Mouse (Mus musculus) hindbrain, embryonic 15.5 days (tissue): ENCODE data around the gene Pnma1. TPM values are rescaled to one million over a fixed set of nuclear protein-coding genes. Genes with fewer than 3 reads are reported as not detected.
A peak's percentile ranks its signal among the peaks of the same experiment; 100 is the strongest.

Experiments used
- ATAC-seq: fragments of 200-750 bp; cut with Nextera tagmentation; 2 replicates; pipeline ENCODE4 v1.8.0; 2017; ENCODE audit warnings: low read depth, moderate number of reproducible peaks, moderate TSS enrichment; ENCODE audit not compliant: low FRiP score
- H3K27ac ChIP-seq: fragments of 300-500 bp; sonication (generic); replicated peaks from 2 replicates; pipeline ENCODE4 v1.5.1; 2015; ENCODE audit warnings: mild to moderate bottlenecking, inconsistent platforms
- H3K27me3 ChIP-seq: fragments of 300-500 bp; sonication (generic); 2 replicates; pipeline ENCODE4 v1.6.1; 2015; ENCODE audit warnings: control low read depth, inconsistent platforms
- H3K36me3 ChIP-seq: fragments of 300-500 bp; sonication (generic); 2 replicates; pipeline ENCODE4 v1.6.1; 2015; ENCODE audit warnings: control low read depth, inconsistent platforms
- H3K4me1 ChIP-seq: fragments of 300-500 bp; sonication (generic); replicated peaks from 2 replicates; pipeline ENCODE4 v1.6.1; 2015; ENCODE audit warnings: control low read depth, inconsistent platforms
- H3K4me2 ChIP-seq: fragments of 300-500 bp; sonication (generic); 2 replicates; pipeline ENCODE4 v1.6.1; 2015; ENCODE audit warnings: moderate library complexity, mild to moderate bottlenecking, inconsistent platforms
- H3K4me3 ChIP-seq: fragments of 300-500 bp; sonication (generic); 2 replicates; pipeline ENCODE4 v1.5.1; 2015; ENCODE audit warnings: mild to moderate bottlenecking, inconsistent platforms
- H3K9ac ChIP-seq: fragments of 300-500 bp; sonication (generic); 2 replicates; pipeline ENCODE4 v1.6.1; 2015; ENCODE audit warnings: inconsistent platforms
- H3K9me3 ChIP-seq: fragments of 300-500 bp; sonication (generic); 2 replicates; pipeline ENCODE4 v1.6.1; 2016; ENCODE audit warnings: control low read depth, inconsistent platforms
- WGBS: fragments of 180-500 bp; shearing (Covaris S2); methylation state at CpG from one replicate; pipeline ENCODE4 v1.1.7; 2015; 5-methylcytosine and 5-hydroxymethylcytosine counted together
- polyA plus RNA-seq: library from polyadenylated mRNA; unstranded; fragments of >200 nt; fragmentation: Nextera tagmentation; extraction: Ambion mirVana; gene quantifications from 2 replicates; pipeline ENCODE4 v1.2.1, GENCODE M21; 2015

The Pnma1 gene
- polyA plus RNA-seq, 1 experiment from 2014 or later = 4.0 TPM

DNA sequence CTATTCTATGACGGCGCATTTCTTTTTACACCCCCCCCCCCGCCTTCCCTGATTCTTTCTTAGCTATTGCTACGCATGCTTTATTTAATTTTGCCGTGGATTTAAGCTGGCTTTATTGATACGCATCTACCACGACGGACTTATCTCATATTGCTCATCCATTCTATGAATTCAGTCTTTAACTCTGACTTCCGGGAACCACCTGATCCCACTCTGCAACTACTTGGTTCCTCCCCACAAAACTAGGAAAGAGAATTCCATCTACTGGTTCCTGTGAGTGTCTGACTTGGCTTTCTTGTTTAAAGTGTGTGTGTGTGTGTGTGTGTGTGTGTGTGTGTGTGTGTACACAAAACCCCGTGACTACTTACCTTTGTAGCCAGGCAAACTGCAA is 328 bp upstream of the Pnma1 start:
- peak overlapping the region; percentile 81 for H3K4me2 ChIP-seq
- WGBS = 4% methylated on average over 10 of the region's 10 CpGs
- ATAC-seq = peak; percentile 31; the same call in 1 of the 2 replicates
- H3K9me3 ChIP-seq = no peaks in the 10 kb centered on the region
- H3K27ac ChIP-seq = peak overlapping the region; percentile 80
- H3K4me1 ChIP-seq = peaks cover 21% of the 10 kb centered on the region
- H3K36me3 ChIP-seq = 0 out of 2 replicates have a peak, but pooled peaks cover 3% of the 10 kb centered on the region
- H3K4me3 ChIP-seq = peak overlapping the region; percentile 61
- H3K9ac ChIP-seq = peak overlapping the region; percentile 62
- H3K27me3 ChIP-seq = no peaks in the 10 kb centered on the region

DNA sequence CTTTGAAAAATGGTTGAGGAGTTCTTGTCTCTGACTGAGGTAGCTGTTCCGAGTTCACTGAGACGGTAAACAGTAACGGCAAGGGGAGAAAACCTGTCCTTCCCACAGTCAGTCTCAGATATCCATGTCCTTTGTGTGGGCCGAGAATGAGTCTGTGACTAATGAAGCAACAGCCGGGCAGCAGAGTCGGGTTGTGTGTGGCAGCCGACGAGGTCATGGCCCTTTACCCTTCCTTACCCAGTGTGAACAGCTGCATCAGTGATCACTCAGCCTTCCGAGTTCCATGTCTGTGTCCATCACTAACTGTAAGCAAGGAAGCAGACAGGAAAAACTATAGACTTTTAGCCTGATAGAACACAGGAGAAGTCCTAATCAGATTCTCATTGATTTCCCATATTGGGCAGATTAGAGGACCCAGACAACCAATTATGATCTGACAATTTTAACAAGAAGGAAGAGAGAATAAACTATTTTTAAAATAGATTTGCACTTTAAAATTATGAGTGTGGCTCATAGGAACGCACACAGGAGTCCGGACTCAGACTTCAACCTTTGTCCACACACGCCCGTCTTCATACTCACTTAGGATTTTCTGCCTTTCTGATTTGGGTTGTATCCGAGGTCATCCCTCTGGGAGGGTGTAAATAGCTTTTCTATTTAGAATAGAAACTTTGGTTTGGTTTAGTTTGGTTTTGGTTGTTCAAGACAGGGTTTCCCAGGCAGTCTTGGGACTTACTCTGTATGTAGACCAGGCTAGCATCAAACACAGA is 5.8 kb downstream of the Pnma1 start:
- no peak overlapping the region for H3K9ac ChIP-seq
- H3K9me3 ChIP-seq = no peaks in the 10 kb centered on the region
- peaks cover 5% of the 10 kb centered on the region for H3K4me1 ChIP-seq
- WGBS = 38% methylated on average over 14 of the region's 14 CpGs
- no peak overlapping the region for H3K4me3 ChIP-seq
- no peak for ATAC-seq
- no peak overlapping the region for H3K27ac ChIP-seq
- H3K27me3 ChIP-seq = no peaks in the 10 kb centered on the region
- no peak overlapping the region for H3K4me2 ChIP-seq
- peaks cover 16% of the 10 kb centered on the region for H3K36me3 ChIP-seq

DNA sequence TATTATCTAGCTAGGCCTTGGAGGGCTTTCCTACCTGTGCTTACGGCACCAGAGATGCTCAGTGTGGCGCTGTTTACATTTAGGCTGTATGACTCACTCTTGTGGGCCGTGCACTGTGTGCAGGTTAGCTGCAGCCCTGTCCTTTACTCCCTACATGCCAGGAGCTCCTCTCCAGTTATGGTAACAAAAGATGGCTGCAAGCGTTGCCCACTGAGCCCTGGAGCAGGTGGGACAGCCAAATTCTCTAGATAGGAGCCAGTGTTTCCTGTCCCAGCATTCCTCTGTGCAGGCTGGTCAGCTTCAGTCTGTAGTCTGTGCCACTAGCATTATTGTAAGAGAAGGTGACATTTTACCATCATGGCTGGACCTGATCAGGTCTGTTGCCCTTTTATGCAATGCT is 7.0 kb downstream of the Pnma1 start:
- Histone ChIP-seq H3K36me3 (peaks cover 26% of the 10 kb centered on the region), H3K9ac (no peak overlapping the region), H3K4me3 (no peak overlapping the region), H3K4me1 (no peaks in the 10 kb centered on the region), H3K9me3 (no peaks in the 10 kb centered on the region), H3K4me2 (no peak overlapping the region), H3K27me3 (no peaks in the 10 kb centered on the region), H3K27ac (no peak overlapping the region)
- no peak for ATAC-seq
- WGBS = 94% methylated on average over 4 of the region's 4 CpGs

DNA sequence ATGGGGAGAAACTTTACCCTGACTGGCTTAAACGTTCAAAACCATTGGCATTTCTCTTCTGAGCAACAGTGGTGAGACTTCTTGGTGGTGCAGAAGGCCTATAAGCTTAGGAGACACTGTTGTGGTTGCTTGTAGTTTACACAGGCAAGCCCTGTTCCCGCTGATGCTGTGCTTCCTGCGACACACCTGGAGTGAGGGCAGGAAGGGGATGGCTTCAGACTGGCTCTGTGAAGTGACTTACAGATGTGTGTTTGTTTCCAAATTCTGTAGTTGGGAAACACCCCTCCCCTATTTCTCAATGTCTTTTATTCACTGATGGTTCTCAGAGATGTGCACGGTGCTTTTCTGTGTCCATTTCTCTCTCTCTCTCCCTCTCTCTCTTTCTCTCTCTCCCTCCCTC is 8.2 kb downstream of the Pnma1 start:
- Histone ChIP-seq H3K4me1 (no peaks in the 10 kb centered on the region), H3K9me3 (no peaks in the 10 kb centered on the region), H3K4me2 (no peak overlapping the region), H3K27ac (no peak overlapping the region), H3K36me3 (peaks cover 33% of the 10 kb centered on the region), H3K9ac (no peak overlapping the region), H3K4me3 (no peak overlapping the region), H3K27me3 (no peaks in the 10 kb centered on the region)
- ATAC-seq = no peak
- 82% methylated on average over 4 of the region's 4 CpGs for WGBS

DNA sequence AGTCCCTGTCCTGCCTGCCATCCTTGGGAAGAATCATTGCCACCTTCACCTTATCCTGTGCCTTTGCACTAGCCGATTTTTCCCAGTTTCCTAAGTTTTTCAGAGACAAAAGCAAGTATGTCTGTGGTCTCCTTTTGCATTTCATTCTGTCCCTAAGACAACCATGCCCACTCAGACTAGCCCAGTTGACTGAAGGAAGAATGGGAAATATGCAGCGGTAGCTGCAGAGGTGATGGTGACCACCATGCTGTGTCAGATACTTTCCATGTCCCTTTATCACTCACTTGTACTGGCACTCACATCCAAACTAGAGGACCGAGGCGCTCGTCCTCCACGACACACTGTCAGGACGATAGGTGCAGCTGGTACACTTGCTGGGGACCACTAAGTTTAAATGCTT is 11.2 kb downstream of the Pnma1 start:
- peaks cover 31% of the 10 kb centered on the region for H3K36me3 ChIP-seq
- 92% methylated on average over 7 of the region's 7 CpGs for WGBS
- ATAC-seq = no peak

DNA sequence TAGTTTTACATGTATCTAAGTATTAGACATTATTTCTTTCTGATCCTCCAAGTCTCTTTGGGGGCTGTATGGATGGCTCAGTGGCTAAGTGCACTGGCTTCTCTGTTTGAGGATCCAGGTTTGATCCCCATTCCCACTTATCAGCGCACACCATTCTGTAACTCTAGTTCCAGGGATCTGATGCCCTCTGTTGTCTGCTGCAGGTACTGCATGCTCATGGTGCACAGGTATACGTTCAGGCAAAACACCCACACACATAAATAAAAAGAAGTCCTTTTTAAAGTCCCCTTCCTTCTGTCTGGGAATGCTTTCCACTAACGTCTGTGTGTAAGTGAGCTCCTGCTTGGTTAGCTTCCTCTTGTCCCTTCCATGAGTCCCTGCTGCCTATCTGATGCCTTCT is 16.0 kb downstream of the Pnma1 start:
- Histone ChIP-seq H3K4me1 (no peaks in the 10 kb centered on the region), H3K4me3 (no peak overlapping the region), H3K27ac (no peak overlapping the region), H3K9me3 (no peaks in the 10 kb centered on the region), H3K27me3 (no peaks in the 10 kb centered on the region), H3K9ac (no peak overlapping the region), H3K36me3 (peaks cover 38% of the 10 kb centered on the region), H3K4me2 (no peak overlapping the region)
- no peak for ATAC-seq
- 64% methylated on average over 3 of the region's 3 CpGs for WGBS

More for the DNA sequence above, 11.2 kb downstream of the Pnma1 start:
- no peaks in the 10 kb centered on the region for H3K4me1 ChIP-seq
- no peak overlapping the region for H3K4me2 ChIP-seq
- no peaks in the 10 kb centered on the region for H3K27me3 ChIP-seq
- H3K4me3 ChIP-seq = no peak overlapping the region
- no peaks in the 10 kb centered on the region for H3K9me3 ChIP-seq
- no peak overlapping the region for H3K27ac ChIP-seq
- no peak overlapping the region for H3K9ac ChIP-seq

DNA sequence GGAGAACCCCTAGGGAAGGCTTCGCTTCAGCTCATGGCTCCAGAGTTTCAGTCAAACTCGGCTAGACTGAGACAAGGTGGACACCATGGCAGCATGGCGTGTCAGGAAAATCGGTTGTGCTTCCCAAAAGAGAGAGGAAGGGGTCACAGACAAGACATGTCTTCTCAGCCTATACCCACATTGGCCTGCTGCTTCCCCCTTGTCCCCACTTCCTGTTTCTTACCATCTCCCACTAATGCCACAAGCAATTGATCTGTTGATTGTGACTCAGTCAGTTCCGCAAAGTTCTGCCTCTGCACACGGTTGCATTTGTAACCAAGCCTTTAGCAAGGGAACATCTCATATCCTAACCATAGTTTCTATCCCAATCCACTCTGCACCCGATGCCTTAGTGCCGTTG is 18.4 kb downstream of the Pnma1 start:
- Histone ChIP-seq H3K9ac (no peak overlapping the region), H3K27me3 (no peaks in the 10 kb centered on the region), H3K4me2 (no peak overlapping the region), H3K27ac (no peak overlapping the region), H3K4me3 (no peak overlapping the region), H3K36me3 (peaks cover 34% of the 10 kb centered on the region), H3K4me1 (no peaks in the 10 kb centered on the region), H3K9me3 (no peaks in the 10 kb centered on the region)
- WGBS = 97% methylated on average over 8 of the region's 8 CpGs
- no peak for ATAC-seq

DNA sequence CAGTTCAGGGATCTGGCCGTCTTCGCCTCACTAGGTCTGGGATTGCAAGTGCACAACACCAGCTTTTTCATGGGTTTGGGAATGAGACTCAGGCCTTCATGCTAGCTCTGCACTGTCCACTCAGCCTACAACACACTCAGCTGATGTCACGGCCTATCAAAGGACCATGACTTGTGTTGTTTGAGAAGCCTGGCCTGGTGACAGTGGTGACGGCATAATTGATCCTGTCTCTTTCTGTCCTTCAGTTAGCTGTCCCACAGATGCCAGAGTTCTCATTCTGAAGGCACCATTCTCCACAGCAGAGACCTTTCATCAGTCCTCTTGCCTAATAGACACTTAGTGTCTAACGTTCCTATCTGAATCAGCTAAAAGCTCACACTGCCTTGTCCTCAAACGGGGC is 19.7 kb downstream of the Pnma1 start:
- no peaks in the 10 kb centered on the region for H3K9me3 ChIP-seq
- no peak overlapping the region for H3K4me3 ChIP-seq
- no peak overlapping the region for H3K4me2 ChIP-seq
- H3K27me3 ChIP-seq = no peaks in the 10 kb centered on the region
- ATAC-seq = no peak
- H3K36me3 ChIP-seq = peaks cover 34% of the 10 kb centered on the region
- no peaks in the 10 kb centered on the region for H3K4me1 ChIP-seq
- no peak overlapping the region for H3K27ac ChIP-seq
- no peak overlapping the region for H3K9ac ChIP-seq
- WGBS = 83% methylated on average over 6 of the region's 6 CpGs

DNA sequence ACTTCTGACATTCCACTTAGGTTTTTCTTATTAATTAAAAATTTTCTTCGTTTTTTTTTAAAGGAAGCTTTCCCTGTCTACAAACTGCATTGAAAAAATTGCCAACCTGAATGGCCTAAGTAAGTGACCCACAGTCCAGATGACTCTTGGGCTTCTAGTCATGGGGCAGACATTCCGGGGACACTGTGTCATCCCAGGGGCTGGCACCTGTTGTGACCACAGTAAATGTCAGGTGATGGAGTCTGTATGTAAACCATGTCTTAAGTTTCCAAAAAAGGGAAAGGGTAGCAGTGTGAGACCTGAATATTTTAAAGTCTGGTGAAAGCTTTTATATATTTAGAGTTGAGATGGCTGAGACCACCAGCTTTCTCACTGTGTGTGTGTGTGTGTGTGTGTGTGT is 21.4 kb downstream of the Pnma1 start:
- no peaks in the 10 kb centered on the region for H3K4me1 ChIP-seq
- WGBS = 85% methylated on average over 2 of the region's 2 CpGs
- H3K27ac ChIP-seq = no peak overlapping the region
- no peak overlapping the region for H3K9ac ChIP-seq
- peaks cover 31% of the 10 kb centered on the region for H3K36me3 ChIP-seq
- H3K4me2 ChIP-seq = no peak overlapping the region
- ATAC-seq = no peak
- H3K4me3 ChIP-seq = no peak overlapping the region
- H3K27me3 ChIP-seq = no peaks in the 10 kb centered on the region
- no peaks in the 10 kb centered on the region for H3K9me3 ChIP-seq

DNA sequence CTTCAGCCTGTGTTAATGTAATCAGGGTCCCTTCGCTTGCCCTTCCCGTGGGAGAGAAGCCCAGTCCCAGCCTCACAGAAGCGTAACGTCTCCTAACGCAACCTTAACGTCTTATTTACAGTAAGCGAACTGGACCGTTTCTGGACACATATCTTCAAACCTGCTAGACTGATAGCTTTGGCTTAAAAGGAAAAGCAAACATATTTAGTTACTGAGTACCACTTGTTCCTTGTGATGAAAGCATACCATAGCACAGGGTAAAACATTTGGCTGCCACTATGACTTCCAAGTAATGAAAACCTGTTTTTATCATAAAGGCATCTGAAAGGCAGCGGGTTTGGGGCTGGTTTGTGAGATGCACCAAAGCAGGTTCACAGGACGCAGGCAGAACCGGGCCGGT is 22.4 kb downstream of the Pnma1 start:
- ATAC-seq = no peak
- peaks cover 25% of the 10 kb centered on the region for H3K36me3 ChIP-seq
- 82% methylated on average over 12 of the region's 12 CpGs for whole genome bisulfite sequencing

DNA sequence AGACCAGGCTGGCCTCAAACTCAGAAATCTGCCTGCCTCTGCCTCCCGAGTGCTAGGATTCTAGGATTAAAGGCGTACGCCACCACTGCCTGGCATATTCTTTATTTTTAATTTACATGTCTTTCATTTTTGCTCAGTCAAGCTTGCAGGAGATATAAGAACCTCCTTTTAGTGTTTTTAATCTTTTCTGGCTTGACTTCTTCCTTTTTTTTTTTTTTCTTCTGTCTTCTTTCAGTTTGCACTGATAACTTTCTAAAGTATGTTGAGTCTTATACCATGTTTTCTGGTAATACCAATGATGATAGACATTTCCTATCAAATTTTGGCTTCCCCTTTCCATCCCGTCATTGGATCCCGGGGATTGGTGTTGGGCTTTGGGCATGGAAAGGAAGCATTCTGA is 28.7 kb downstream of the Pnma1 start:
- Histone ChIP-seq H3K27me3 (no peaks in the 10 kb centered on the region), H3K36me3 (no peaks in the 10 kb centered on the region), H3K4me2 (no peak overlapping the region), H3K9me3 (no peaks in the 10 kb centered on the region), H3K27ac (no peak overlapping the region), H3K4me3 (no peak overlapping the region), H3K4me1 (peaks cover 14% of the 10 kb centered on the region), H3K9ac (no peak overlapping the region)
- no peak for ATAC-seq
- 95% methylated on average over 5 of the region's 5 CpGs for WGBS

More for the DNA sequence above, 22.4 kb downstream of the Pnma1 start:
- Histone ChIP-seq H3K4me1 (no peaks in the 10 kb centered on the region), H3K27ac (no peak overlapping the region), H3K9ac (no peak overlapping the region), H3K9me3 (no peaks in the 10 kb centered on the region), H3K4me2 (no peak overlapping the region), H3K4me3 (no peak overlapping the region), H3K27me3 (no peaks in the 10 kb centered on the region)

DNA sequence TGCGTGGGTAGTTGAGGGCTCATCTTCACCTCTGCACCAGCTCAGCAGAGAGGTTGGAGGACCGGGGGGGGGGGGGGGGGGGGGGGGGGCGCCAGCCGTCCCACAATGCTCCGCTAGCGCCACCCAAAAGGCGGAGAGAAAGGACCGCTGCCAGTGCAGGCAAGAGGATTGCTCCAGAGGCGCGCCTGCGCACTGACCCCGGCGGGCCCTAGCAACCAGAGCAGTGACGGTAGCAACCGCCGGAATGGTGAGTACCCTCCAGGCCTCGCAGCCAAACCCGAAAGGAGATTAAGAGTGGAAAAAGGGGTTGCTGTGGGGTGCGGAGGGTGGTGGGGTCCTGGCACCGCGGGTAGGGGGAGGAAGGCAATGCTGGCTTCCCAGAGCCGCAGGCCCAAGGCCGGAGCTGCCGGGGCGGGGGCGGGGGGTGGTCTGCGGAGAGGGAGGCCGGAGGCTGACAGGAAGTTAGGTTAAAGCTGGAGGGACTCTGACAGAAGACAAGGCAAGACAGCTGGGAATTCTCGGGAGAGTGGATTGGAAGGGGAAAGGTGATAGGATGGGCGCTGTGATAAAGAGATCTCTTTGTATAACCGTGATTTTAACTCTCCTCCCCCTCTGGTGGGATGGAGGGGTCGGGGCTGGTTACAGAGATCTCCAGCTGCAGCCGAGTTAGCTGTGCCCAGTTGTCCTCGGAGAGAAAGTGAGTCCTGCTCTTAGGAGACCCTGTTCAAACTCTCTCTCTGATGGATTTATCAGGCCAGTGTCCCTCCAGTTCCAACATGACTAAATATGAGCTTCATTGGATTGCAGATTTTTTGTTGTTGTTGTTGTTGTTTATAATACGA is 33.9 kb downstream of the Pnma1 start, which contains the start of gene Dnal1:
Gene Dnal1 (plus strand): TSS at position 214 of the 842 bp plus-strand sequence.
- Histone ChIP-seq H3K27me3 (no peaks in the 10 kb centered on the region), H3K4me2 (peak within 1 kb of the TSS; percentile 74), H3K9ac (peak within 1 kb of the TSS; percentile 63), H3K4me1 (peaks cover 14% of the 10 kb centered on the region), H3K36me3 (no peaks in the 10 kb centered on the region), H3K9me3 (no peaks in the 10 kb centered on the region), H3K4me3 (peak within 1 kb of the TSS; percentile 67), H3K27ac (peak within 1 kb of the TSS; percentile 70)
- WGBS = 3% methylated on average over 33 of the region's 35 CpGs
- peak; percentile 98 for ATAC-seq
